Mouse (Mus musculus) spleen, postnatal 4 days (tissue): ENCODE data around the gene Sh3d19.

Experiments used
- DNase-seq, 2 experiments: peaks; one replicate each; pipeline ENCODE4 v3.0.0; 2022; ENCODE audit warnings: low spot score in 2 of 2

Gene Sh3d19

DNA sequence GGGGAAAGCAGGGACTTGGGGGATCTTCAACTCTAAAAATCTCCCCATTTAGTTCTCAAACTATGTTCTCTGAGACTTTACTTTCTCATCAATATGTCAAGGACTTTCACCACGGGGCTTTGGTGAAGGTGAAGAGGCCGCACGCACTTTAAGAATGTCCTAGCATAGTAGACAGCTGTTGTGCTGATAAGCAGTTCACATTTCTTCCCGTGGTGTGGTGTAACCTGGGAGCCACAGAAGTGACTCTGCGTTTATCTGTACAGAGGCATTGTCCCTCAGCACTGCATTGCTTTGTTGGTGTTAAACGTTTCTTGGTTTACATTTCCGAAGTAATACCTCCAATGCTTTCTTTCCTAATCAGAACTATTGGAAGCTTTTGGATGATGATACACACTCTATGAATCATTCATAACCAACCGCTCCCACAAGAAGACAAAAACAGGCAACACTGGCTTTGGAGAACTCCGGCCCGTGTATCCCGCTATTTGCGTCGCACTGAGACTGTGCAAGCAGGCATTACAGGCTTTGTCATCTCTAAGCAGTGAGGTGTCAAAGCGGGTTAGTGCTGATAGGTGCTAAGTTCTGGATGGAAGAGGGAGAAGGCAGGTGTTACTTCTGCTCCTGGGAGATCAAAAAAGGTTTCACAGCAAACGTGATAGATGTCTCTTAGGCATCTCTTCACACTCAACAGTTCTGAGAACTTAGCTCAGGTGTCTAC, 57.9 kb downstream of the Sh3d19 start:
- no peak for DNase-seq

DNA sequence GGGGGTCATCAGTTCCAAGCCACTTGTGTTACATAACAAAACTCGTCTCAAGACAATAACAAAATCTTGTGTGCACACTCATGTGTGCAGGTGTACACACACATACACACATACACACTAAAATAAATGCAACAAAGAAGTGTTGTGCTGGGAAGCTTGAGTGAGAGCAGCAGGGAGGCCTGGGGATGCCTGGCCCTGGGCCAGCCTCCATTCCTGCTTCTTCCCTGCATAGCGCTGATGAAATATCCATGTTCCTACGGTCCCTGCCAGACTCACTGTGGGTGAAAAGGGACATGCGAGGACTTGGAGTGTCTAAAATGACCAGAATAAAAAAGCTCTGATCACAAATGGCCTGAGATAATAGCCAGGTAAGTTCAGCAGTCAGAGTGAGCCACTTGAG, 59.7 kb downstream of the Sh3d19 start:
- no peak for DNase-seq

DNA sequence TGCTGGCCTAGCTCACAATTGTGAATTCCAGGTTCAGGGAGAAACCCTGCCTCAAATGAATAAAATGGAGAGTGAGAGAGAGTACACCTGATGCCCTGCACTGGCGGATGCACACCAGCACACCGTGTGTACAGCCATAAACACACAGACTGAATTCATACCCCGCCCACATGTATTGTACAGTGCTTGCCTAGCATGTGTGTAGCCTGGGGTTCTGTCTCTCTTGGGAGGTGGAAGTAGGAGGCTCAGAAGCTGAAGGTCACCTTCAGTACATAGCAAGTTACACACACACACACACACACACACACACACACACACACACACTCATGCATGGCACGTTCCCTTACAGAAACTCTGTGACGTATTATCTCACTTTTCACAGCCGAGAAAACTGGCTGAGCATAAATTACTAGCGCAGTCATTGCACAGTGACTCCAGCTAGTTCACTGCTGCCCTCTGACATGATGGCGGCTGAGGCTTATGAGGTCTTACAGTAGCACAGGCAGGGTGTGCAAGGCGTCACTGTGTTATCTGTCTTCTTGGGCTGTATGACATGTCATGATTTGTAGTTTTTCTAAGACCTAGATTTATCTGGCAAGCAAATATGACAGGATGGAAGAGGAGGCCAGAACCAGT, 62.7 kb downstream of the Sh3d19 start:
- DNase-seq, result no peak

DNA sequence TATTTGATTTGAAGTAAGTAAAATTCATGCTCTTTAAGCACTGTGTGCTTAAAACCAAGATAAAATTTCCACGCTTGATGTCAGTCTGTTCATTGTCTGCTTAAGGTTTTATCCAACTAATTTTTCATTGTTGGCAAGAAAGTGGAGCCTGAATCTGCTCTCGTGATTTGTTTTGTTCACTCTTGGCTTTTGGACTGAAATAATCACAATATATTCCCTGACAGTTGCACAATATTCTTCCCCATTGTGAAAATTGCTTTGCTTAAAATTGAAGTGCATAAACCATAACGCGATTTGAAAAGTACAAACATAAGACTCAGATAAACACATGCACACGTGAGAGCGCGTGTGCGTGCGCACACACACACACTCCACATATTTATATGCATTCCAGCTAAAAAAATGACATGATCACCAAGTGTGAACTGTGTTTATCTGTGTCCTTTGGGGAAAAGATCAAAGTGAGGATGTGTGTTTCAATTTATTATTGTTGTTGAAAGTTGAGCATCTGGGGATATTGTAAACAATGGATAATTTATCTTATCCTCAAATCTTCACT, 67.1 kb downstream of the Sh3d19 start:
- DNase-seq, result no peak

DNA sequence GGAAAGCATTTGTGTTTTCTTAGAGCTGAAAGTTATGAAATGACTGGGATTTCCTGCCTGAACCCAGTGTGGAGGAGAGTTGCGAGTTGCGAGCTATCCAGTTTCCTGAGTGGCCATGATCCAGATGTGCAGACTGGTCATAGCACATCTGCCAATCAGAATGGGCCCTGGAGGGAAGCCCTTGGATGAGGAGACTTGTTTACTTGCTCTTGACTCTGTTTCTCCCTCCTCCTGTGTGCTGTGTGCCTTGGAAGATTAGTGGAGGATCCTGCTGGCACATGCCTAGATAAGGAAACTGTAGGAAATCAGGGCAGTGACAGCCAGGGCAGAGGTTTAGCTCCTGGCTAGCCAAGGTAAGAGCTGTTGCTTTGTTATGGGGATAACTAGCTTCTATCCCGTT, 67.7 kb downstream of the Sh3d19 start:
- DNase-seq, result no peak

DNA sequence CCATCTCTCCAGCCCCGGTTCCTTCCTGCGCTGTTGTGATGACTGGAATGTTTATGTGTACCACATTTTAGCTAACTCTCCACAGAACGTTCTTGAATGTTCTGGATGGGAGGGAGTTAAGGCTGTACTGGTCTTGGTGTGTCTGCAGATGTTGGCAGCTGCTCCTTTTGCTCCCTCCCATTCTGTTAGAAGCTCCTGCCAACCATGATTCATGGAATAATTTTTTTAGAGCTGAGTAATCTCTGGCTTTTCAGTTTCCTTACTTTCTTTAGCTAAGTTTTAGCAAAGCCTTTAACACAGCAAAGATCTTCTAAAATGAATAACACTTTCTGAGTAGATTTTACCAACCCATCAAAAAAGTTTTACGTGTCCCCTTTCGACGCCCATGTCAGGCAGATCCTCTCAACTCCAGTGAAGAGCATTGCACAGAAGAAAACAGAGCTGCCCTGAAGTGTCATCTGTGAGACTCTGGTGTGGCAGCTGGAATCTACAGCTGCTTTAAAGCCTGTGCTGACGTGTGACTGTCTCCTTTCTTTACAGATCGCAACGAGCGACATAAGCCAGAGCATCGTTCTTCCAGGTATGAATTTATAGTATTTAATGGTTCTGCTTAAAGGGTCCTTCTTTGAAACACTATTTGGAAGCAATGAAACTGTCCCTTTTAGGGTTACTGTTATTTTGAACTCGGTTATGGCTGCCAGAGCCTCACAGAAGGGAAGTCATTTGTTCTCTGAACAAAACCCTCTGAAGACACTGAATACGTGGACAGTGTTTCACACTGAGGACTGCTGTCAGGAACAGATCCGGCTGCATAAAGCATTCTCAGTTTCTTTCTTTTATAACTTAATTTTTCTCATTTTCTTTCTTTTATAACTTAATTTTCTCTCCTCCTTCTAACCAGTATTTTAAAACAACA, 69.6 kb downstream of the Sh3d19 start:
- DNase-seq, result no peak

DNA sequence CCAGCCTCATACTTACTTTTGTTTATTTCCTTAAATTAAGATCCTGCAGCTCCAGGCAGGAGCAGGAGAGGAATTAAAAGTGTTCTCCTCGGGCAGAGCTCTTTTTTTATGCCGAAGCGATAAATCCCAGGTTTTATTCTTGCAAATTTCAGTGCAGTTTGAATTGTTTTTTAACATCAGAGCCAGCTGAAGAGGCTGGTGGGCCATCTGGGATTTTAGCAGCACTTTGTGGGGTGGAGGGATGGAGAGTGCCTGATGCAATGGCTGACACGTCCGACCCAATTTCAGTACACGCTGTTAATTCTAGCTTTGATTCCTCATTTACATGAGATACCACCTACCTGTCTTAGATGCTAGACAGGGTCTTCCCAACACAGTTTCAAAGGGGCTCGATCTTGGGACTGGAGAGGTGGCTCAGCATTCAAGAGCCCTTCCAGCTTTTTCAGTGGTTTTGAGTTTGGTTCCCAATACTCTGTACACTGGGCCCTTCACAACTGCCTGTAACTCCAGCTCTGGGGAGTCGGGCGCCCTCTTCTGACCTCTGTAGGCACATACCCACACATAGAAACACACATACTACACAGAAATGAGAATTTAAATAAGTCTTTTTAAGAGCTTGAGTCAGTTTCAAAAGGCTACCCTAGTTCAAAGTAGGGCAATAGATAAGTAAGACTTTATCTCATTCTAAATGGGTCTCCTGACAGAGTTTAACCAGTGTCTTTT, 76.9 kb downstream of the Sh3d19 start:
- no peak for DNase-seq

DNA sequence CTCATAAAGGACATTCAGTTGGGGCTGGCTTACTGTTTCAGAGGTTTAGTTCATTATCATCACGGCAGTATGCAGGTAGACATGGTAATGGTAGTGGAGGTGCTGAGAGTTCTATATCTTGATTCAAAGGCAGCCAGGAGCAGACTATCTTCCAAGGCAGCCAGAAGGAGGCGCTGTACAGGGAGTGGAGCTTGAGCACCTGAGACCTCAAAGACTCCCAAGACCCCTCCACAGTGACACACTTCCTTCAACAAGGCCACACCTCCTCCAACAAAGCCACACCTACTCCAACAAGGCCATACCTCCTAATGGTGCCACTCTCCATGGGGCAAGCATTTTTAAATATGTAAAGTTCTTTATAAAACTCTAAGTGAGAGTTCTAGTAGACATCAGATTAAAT, 78.1 kb downstream of the Sh3d19 start:
- no peak for DNase-seq

DNA sequence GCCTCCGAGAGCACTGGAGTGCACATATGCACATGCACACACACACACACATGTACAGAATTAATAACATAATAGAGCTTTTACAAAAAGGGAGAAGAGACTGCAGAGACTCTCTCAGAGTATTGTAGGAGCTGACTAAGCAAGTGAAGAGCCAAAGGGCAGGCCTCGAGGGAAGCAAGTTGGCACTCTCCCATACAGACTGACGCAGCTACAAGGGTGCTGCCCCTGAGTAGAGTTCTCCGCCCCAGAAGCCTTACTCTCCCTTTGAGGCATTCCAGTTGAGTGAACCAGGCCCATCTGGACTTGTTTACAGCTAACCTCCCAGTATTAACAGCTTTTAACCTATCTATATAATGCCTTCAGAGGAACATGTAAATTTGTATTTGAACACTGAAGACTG, 85.8 kb downstream of the Sh3d19 start:
- DNase-seq, result no peak

DNA sequence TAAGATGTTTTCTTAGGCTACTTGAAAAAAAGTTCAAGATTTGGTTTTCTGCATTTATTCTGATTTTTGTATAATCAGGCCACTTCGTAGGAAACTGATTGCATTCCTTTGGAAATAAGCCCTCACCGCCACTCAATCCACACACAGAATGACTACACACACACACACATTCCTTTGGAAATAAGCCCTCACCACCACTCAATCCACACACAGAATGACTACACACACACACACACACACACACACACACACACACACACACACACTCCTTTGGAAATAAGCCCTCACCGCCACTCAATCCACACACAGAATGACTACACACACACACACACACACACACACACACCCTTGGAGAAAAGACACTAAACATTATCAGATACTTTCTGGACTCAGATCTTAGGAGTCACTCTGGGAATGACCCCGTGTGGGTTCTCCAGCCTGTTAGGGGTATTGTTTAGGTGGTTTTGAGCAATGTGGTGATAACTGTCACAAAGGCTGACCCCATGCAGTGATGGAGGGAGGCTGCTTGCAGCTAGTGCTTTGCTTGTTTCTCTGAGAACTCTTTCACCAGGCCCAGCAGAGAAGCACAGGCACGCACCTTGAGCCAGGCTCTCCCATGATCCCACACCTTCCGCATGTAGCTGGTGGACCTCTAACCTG, 86.7 kb downstream of the Sh3d19 start:
- DNase-seq, result no peak

DNA sequence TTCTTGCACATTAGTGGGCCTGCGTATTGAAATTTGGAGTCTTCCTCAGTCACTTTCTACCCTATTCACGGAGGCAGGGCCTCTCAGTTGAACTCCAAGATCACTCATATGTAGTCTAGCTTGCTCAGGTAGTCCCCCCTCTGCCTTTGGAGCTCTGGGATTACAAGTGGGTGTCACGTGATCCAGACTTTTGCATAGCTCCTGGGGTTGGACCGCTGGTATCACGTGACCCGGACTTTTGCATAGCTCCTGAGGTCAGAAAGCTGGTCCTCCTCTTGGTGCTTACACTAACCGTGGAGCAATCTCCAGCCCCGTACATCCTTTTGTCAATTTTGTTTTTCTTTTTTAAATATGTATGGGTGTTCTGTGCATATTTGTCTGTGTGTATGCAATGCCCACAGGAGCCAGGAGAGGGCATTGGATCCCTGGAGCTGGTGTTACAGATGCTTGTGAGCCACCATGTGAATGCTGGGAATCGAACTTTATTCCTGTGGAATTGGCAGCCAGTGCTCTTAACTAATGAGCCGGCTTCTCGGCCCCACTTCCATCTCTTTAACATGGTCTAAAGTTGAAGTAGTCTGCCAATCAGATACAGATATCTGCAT, 98.8 kb downstream of the Sh3d19 start:
- no peak for DNase-seq

DNA sequence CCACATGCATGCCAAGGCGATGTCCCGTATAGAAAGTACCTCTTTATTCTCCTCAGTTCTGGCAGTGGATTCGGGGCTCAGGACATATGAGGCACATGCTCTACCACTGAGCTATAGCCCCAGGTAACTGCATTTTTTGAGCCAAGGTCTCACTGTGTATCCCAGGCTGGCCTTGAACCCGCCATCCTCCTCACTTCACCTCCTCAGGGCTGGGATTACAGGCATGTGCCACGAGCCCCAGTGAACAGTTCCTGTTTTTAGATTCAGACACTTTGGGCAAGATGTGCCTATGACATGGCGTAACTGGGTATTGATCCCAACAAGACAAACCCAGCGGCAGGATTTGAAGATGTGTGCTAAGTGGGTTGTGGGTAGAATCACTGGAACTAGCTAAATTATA, 99.9 kb downstream of the Sh3d19 start:
- DNase-seq, result no peak

DNA sequence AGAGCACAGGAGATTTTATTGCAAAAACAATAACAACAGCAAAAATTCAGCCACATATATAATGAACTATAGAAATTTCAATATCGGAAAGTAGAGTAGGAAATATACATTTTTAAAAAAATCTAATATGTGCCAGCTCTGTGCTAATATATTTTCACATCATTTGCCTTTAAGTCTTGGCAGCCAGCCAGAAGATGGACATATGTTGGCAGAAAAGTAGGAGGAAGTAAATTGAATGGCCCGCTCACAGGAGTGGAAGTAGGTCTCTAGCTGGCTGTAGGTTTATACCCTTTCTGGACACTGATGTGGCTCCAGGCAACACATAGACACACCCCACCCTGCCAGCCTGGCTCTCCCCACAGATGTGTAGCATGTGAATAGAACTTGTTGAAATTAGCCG, 101.2 kb downstream of the Sh3d19 start:
- DNase-seq, result no peak

DNA sequence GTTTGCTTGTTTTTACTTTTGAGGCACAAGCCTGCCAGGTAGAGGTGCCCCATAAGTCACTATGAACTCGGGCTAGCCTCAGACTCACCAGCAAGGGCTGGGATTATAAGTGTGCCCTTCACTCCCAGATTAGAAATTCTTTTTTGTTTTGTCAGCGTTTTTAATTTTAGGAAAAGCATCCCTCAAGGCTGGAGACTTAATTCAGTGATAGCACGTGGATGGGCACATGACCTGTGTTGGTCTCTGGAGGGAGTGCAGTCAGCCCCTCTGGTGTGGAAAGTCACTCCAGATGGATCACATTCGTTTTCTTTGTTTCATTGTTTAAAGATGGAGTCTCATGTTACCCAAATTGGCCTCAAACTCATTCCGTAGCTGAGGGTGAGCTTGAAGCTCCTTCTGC, 102.0 kb downstream of the Sh3d19 start:
- DNase-seq, result no peak

DNA sequence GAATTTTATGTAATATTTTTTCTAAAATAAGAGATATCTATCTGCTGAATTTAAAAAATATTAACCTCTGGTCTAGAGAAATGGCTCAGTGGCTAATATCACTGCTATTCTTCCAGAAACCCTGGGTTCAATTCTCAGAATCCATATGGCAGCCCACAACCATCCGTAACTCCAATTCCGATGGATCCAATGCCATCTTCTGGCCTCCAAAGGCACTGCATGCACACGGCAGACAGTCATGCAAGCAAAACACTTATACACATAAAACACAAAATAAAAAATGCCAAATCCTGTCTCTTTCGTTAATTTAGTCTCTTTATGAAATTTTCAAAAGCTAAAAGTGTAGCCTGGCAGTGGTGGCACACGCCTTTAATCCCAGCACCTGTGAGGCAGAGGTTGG, 104.7 kb downstream of the Sh3d19 start:
- no peak for DNase-seq

DNA sequence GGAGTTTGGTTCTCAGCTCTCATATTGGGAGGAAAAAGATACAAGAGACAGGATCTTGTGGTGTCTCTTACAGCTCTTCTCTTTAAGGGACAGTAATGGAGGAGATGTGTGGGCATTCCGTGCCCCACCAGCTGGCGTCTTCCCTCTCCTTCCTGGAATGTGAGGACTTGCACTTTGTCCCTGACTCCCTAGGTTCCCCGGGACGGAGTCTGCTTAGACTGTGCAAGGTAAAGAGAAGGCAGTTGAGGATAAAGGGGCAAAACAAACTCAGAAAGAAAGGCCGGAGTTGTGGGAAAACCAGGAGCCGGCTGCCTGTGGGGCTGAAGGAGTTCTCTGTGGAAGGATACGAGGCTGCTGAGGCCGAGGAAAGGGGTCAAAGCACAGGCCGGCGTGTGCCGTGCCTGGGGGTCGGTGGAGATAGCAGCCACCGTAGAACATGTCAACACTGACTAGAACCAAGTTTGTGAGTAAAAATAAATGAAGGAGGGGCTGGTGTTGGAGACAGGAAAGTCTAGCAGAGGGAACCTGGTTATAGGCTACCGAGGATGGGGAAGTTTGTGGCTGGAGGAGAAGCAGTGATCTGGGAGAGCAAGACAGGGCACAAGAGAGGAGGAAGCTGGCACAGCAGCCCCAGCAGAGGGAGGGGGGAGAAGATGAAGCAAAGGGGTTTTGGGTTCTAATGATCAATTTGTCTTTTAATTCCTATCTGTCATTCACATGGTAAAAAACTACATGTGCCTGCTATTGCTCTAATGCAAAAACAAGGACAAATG, 105.8 kb downstream of the Sh3d19 start:
- DNase-seq, result no peak

DNA sequence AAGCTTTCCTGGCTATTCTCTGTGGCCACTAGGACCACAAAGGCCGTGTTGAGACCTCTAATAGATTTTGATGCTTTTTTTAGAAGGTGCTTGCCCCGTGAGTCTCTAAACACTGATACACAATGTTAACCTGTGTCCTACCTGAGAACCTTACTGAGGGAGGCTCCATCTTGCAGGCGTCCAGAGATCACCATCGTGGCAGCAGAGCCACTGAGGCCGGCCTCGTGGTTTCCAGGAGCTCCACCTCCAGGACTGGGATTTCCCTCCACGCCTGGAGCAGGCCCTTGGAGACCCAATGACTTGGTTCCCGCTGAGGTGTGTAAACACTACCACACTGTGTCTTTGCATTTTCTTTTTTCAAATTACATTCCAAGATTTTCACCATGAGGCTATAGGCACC, 112.1 kb downstream of the Sh3d19 start:
- no peak for DNase-seq

DNA sequence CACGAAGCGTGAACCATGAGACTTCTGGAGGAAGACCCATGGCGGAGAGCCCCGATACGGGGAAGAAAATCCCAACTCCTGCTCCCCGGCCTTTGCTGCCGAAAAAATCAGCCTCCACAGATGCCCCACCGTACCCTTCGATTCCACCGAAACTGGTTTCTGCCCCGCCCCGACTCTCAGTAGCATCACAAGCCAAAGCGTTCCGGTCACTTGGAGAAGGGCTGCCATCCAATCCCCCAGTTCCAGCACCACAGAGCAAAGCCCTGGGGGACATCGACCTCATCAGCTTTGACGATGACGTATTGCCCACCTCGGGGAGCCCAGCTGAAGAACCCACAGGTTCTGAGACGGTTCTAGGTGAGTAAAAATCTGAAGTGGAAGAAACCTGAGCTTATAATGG, 114.1 kb downstream of the Sh3d19 start:
- DNase-seq, result no peak

DNA sequence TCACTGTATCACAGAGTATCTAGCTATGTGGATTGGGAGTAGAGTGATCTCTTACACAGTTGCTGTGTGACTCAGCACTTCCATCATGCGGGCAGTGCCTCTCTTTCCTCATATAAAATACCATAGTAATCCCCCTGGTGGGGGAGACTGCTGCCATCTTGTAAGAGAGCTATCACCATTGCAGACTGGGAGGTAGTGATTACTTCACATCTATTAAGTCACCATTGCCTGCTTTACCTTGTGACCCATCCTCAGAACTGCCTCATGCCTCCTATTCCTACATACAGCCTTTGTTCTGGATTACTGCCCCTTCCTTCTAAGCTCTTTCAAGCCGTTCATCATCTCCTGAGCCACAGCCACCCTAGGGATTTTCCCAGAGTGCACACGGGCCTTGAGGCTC, 117.0 kb downstream of the Sh3d19 start:
- no peak for DNase-seq

DNA sequence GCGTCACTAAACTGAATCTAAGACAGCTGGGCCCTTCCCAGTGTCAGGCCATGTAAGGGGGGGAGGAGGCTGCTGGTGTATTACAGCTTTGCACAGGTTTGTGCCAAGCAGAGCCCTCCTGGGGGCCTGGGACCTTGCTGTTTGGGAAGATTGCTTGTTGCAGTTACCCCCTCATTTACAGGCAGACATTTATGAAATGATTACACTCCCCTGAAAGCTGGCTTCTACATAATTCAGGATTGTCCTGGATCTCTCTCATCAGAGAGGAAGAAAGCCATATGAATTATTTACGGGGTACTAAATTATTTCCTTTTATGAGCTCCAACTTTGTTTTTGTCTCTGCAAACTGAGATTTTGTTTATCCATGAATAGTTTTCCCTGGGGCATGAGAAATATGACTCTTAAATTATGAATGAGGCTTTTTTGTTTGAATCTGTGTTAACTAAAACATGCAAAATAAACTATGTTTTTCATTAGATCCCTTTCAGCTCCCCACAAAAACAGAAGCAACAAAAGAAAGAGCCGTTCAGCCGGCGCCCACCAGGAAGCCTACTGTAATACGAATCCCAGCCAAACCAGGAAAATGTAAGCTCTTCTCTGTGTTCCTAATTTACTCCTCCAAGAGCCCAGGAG, 122.4 kb downstream of the Sh3d19 start:
- no peak for DNase-seq
